Mouse (Mus musculus) neutrophil, adult 83 days (primary cell): ENCODE data around the gene Cbx4. TPM values are rescaled to one million over a fixed set of nuclear protein-coding genes. Genes with fewer than 3 reads are reported as not detected.

Experiments
- total RNA-seq, 2 experiments: library from RNA; stranded (reverse); gene quantifications; one replicate each; pipeline ENCODE4 v1.2.4; 2023

Cbx4 gene
- 10 to 100 TPM; 55.6 to 63.1 TPM for total RNA-seq

DNA sequence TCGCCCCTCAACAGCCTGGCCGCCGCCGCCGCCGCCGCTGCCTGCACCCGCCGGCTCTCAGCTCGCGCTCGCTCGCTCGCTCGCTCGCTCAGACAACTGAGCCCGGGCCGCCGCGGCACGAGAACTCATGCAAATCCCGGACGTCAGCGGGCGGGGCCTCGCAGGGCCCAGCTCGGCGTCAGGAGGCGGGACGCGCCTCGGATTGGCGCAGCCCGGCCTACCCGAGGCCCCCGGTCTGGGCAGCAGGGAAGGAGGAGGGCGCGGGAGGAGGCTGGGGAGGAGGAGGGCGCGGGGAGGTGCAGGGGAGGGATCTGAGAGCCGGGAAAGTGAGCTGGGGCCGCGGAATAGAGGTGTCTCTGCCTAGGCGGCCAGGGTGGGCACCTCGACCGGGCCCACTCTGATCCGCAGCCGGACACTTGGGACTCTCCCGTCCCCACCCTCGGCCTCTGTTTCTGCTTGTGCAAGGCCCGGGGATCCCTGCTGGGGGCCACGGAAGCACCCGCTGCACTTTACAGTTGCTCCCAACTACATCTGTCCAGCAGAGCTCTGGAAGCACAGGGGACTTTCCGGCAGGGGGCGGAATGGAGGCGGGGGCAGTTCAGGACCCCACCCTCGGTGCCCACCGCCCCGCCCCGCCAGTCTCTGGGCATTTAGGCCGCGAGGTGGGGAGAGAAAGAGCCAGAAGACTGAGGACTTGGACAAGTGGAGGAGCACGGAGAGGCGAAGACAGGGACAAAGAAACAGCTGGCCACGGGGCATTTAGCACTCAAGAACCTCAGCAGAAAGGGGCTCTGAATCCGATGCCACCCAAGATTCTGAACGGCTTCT, at the start of gene Cbx4:
Gene Cbx4, minus strand, starts transcription at position 78 of the 828 bp plus-strand sequence.

DNA sequence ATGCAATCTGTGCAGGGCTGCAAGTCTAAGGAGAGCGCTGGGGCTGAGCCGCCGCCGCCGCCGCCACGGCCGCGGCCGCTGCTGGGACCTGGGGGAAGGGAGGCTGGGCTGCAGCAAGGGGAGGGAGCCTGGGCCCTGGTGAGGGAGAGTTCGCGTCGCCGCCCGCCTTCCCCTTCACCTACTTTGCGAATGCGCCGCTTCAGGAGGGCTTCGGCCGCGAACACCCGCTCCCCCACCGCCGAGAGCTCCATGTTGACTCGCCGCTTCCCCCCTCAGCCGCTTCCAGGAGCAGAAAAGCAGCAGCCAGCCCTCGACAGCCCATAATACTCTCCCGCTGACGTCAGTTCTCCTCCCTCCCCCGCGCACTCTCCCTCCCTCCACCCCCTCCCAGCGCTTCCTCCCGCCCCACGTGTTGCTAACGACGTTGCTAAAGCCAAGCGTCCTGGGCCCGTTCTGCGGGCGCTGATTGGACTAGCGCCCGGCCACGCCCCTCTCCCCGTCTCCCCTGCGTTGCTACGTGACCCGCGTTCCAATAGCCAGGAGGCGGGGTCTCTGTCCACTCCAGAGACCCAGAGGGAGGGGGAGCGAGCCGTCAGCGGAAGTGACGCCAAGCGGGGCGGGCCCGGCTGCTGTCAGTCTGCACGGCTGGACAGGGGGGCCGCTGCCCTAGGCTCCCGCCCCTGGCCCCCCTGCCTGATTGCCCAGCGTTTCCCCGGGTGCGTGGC, 45.3 kb downstream of the Cbx4 start, which contains the start of gene Cbx8:
Gene Cbx8, minus strand, starts transcription at position 370 of the 725 bp plus-strand sequence.

Other genes with a start within 250 kb of the Cbx4 start
- not detected for gene Rbfox3, start 174.6 kb downstream of the Cbx4 start, total RNA-seq
- not detected for gene Enpp7, start 98.0 kb downstream of the Cbx4 start, total RNA-seq
- gene Cbx2, start 63.3 kb downstream of the Cbx4 start, total RNA-seq = 1 to 10 TPM; 1.3 to 1.6 TPM
- 10 to 100 TPM; 13.2 to 13.7 TPM for gene Cbx8, start 45.3 kb downstream of the Cbx4 start, total RNA-seq
- gene Tbc1d16, start 142.3 kb upstream of the Cbx4 start, total RNA-seq = under 1 TPM; 0.42 to 0.64 TPM
- gene Ccdc40, start 142.4 kb upstream of the Cbx4 start, total RNA-seq = under 1 TPM; 0.48 to 0.55 TPM
- gene Gaa, start 181.7 kb upstream of the Cbx4 start, total RNA-seq = 10 to 100 TPM; 28.2 to 32.2 TPM
- 100 to 1,000 TPM; 120 to 140 TPM for gene Eif4a3, start 213.9 kb upstream of the Cbx4 start, total RNA-seq
- gene Card14, start 221.5 kb upstream of the Cbx4 start, total RNA-seq = not detected